Comparison of ENCODE assay signal across 11 mouse cellular contexts in the genomic region with DNA sequence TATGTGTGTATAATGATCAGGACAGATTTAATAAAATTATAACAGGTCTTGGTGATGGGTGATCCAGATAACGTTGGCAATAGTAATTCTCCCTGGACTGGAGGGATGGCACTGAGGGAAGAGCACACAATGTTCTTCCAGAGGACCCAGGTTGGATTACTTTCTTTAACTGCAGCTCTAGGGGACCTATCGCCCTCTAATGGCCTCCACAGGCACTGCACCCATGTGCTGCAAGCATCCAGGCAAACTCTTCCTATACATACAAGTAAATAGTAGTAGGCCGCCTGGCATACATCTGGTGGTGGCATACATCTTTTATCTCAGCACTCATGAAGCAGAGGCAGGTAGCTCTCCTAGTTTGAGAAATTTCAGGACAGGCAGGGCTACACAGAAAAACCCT. TPM values are rescaled to one million over a fixed set of nuclear protein-coding genes. Genes with fewer than 3 reads are reported as not detected.
A peak's percentile ranks its signal among the peaks of the same experiment; 100 is the strongest.
DNase-seq lines count a peak whose midpoint lies in the region; ATAC-seq and TF ChIP-seq lines count a peak whose summit lies in the region.
"Had no signal": no experiment of that assay in that cellular context is flagged by ENCODE, and none has a peak within 500 bp of the region (broad histone marks: within the 10 kb centered on the region; RNA-seq: fewer than 3 reads in every experiment).

No protein-coding gene starts in this region.

- no peak for TF ChIP-seq EP300 in heart, adult 2 months (IDR thresholded peaks at IDR 0.05; ENCODE audit: insufficient read depth, low read depth, low read length)

- H3K9ac ChIP-seq in heart, adult 2 months (ENCODE audit: low read depth, low read length): no peak overlapping the region
- H3K9ac ChIP-seq in hindbrain, embryonic 16.5 days (ENCODE audit: low read depth, low read length): no peak overlapping the region
- H3K9ac ChIP-seq: embryonic facial prominence, embryonic 12.5 days had no signal

- no peaks in the 10 kb centered on the region for H3K4me1 ChIP-seq in heart, adult 2 months (ENCODE audit: control insufficient read depth, insufficient read depth, low read length)
- no peaks in the 10 kb centered on the region for H3K4me1 ChIP-seq in spleen, adult 2 months (ENCODE audit: control insufficient read depth, insufficient read depth, insufficient read length)
- H3K4me1 ChIP-seq in embryonic facial prominence, embryonic 10.5 days: no peaks in the 10 kb centered on the region
- H3K4me1 ChIP-seq in hindbrain, embryonic 16.5 days (ENCODE audit: control insufficient read depth, insufficient read depth, low read depth, low read length): no peaks in the 10 kb centered on the region
- H3K4me1 ChIP-seq: embryonic facial prominence, embryonic 12.5 days had no signal

- no peak overlapping the region for H3K27ac ChIP-seq in heart, adult 2 months
- H3K27ac ChIP-seq in spleen, adult 2 months (ENCODE audit: insufficient read depth, low read length): no peak overlapping the region
- no peak overlapping the region for H3K27ac ChIP-seq in embryonic facial prominence, embryonic 10.5 days (replicated peaks)
- H3K27ac ChIP-seq in hindbrain, embryonic 16.5 days (ENCODE audit: low read depth, low read length): no peak overlapping the region
- H3K27ac ChIP-seq: embryonic facial prominence, embryonic 12.5 days; midbrain, embryonic 10.5 days had no signal

- intact Hi-C loops in heart, adult 2 months (cut with DNase I): no loop called here
- intact Hi-C loops in heart, postnatal 36 days (cut with DNase I): loop anchor here (10.0 kb wide), 1 partner anchor 120 kb away; no protein-coding TSS in a partner anchor
- intact Hi-C loops in heart, postnatal 25 days (cut with DNase I): no loop called here

- H3K36me3 ChIP-seq in heart, adult 2 months (ENCODE audit: control insufficient read depth, insufficient read depth, low read length): no peaks in the 10 kb centered on the region
- no peaks in the 10 kb centered on the region; the same call in none of the 2 replicates for H3K36me3 ChIP-seq in spleen, adult 2 months (ENCODE audit: control insufficient read depth, insufficient read depth, low read length)
- peaks cover 35% of the 10 kb centered on the region for H3K36me3 ChIP-seq in embryonic facial prominence, embryonic 10.5 days (replicated peaks)
- H3K36me3 ChIP-seq in hindbrain, embryonic 16.5 days (ENCODE audit: control insufficient read depth, insufficient read depth, low read length): peaks cover 10% of the 10 kb centered on the region

- TF ChIP-seq POLR2A in heart, adult 2 months (IDR thresholded peaks at IDR 0.05; ENCODE audit: insufficient read depth, low read depth, low read length): no peak
- no peak for TF ChIP-seq POLR2A in spleen, adult 2 months (IDR thresholded peaks at IDR 0.05; ENCODE audit: low read depth, low read length)

- no peak overlapping the region for H3K4me3 ChIP-seq in heart, adult 2 months
- no peak overlapping the region for H3K4me3 ChIP-seq in spleen, adult 2 months (ENCODE audit: extremely low read depth, insufficient read depth, insufficient read length)
- H3K4me3 ChIP-seq in embryonic facial prominence, embryonic 10.5 days: no peak overlapping the region
- H3K4me3 ChIP-seq in hindbrain, embryonic 16.5 days (ENCODE audit: low read length): no peak overlapping the region
- H3K4me3 ChIP-seq: embryonic facial prominence, embryonic 12.5 days; midbrain, embryonic 10.5 days had no signal

- no peak for ATAC-seq in hindbrain, embryonic 16.5 days
- ATAC-seq: Patski had no signal

- H3K4me2 ChIP-seq in hindbrain, embryonic 16.5 days (ENCODE audit: low read length): no peak overlapping the region
- H3K4me2 ChIP-seq: embryonic facial prominence, embryonic 12.5 days had no signal

- H3K9me3 ChIP-seq in embryonic facial prominence, embryonic 10.5 days: no peaks in the 10 kb centered on the region
- no peaks in the 10 kb centered on the region; the same call in 1 of the 2 replicates for H3K9me3 ChIP-seq in hindbrain, embryonic 16.5 days (ENCODE audit: control insufficient read depth, low read length)
- H3K9me3 ChIP-seq: embryonic facial prominence, embryonic 12.5 days; midbrain, embryonic 10.5 days had no signal

- WGBS in heart, adult 2 months: 95% methylated on average over 3 of the region's 3 CpGs
- 91% methylated on average over 3 of the region's 3 CpGs for WGBS in spleen, adult 2 months
- 90% methylated on average over 3 of the region's 3 CpGs for WGBS in embryonic facial prominence, embryonic 10.5 days
- WGBS in hindbrain, embryonic 16.5 days: 86% methylated on average over 3 of the region's 3 CpGs

- H3K27me3 ChIP-seq in heart, adult 2 months (ENCODE audit: control insufficient read depth, insufficient read depth, low read length): no peaks in the 10 kb centered on the region
- no peaks in the 10 kb centered on the region for H3K27me3 ChIP-seq in spleen, adult 2 months (ENCODE audit: control insufficient read depth, insufficient read depth, low read length)
- H3K27me3 ChIP-seq in embryonic facial prominence, embryonic 10.5 days (replicated peaks; ENCODE audit: low read depth, poor library complexity, severe bottlenecking): no peaks in the 10 kb centered on the region
- H3K27me3 ChIP-seq in hindbrain, embryonic 16.5 days (replicated peaks; ENCODE audit: control insufficient read depth, insufficient read depth, low read length): no peaks in the 10 kb centered on the region
- H3K27me3 ChIP-seq: embryonic facial prominence, embryonic 12.5 days; Patski had no signal

- peak; percentile 55 for TF ChIP-seq CTCF in heart, adult 2 months (IDR thresholded peaks at IDR 0.05)
- peak; percentile 29; the same call in 1 of the 2 replicates for TF ChIP-seq CTCF in spleen, adult 2 months (IDR thresholded peaks at IDR 0.05; ENCODE audit: extremely low read depth, insufficient read depth, insufficient read length, insufficient replicate concordance)

- no peaks in the 10 kb centered on the region for H3K79me2 ChIP-seq in heart, adult 2 months (replicated peaks; ENCODE audit: control insufficient read depth, insufficient read depth, low read length)

- DNase-seq in heart, adult 2 months: no peak
- no peak for DNase-seq in heart, postnatal 36 days
- no peak for DNase-seq in spleen, adult 2 months (ENCODE audit: low read depth in 1 of 2, low spot score in 2 of 2)
- no peak for DNase-seq in spleen, postnatal 36 days (ENCODE audit: low spot score in 2 of 2)
- peak; percentile 20 for DNase-seq in embryonic facial prominence, embryonic 10.5 days (ENCODE audit: low spot score)
- peak; percentile 12 to 21 for DNase-seq in thymus, postnatal 36 days
- DNase-seq in heart, postnatal 25 days (ENCODE audit: low spot score): no peak

RNA-seq across cellular contexts. Expression of gene Lamtor3, which starts 23.1 kb away (rescaled TPM):
- 100 to 1,000 TPM in 1 of 2 experiments, 10 to 100 TPM in 1; 88.9 to 107 TPM for total RNA-seq in heart, adult 2 months (2021)
- polyA plus RNA-seq in heart, adult 2 months (2012; rRNA removed): 48.7 and 77.2 TPM in 2 replicates
- 10 to 100 TPM; 91.1 to 93.8 TPM for total RNA-seq in heart, postnatal 36 days (2021)
- polyA plus RNA-seq in spleen, adult 2 months (2012; rRNA removed): 14.9 and 15.7 TPM in 2 replicates
- 86.7 and 88.8 TPM in 2 replicates for polyA plus RNA-seq in embryonic facial prominence, embryonic 10.5 days (2016; fragmentation: Nextera tagmentation; extraction: Ambion mirVana)
- total RNA-seq in heart, postnatal 25 days (2021): 10 to 100 TPM; 92.8 to 96.6 TPM
- 132 and 135 TPM in 2 replicates for polyA plus RNA-seq in hindbrain, embryonic 16.5 days (2015; fragmentation: Nextera tagmentation; extraction: Ambion mirVana)

RNA-seq across cellular contexts. Expression of gene Dnajb14, which starts 27.7 kb away (rescaled TPM):
- total RNA-seq in heart, adult 2 months (2021): 10 to 100 TPM; 10.1 to 11.5 TPM
- polyA plus RNA-seq in heart, adult 2 months (2012; rRNA removed): 3.2 and 7.8 TPM in 2 replicates
- total RNA-seq in heart, postnatal 36 days (2021): 1 to 10 TPM; 8.4 to 8.8 TPM
- 1.9 TPM in 2 replicates for polyA plus RNA-seq in spleen, adult 2 months (2012; rRNA removed)
- 7.5 and 7.9 TPM in 2 replicates for polyA plus RNA-seq in embryonic facial prominence, embryonic 10.5 days (2016; fragmentation: Nextera tagmentation; extraction: Ambion mirVana)
- 10 to 100 TPM; 10.7 to 10.8 TPM for total RNA-seq in heart, postnatal 25 days (2021)
- 12.2 and 13.9 TPM in 2 replicates for polyA plus RNA-seq in hindbrain, embryonic 16.5 days (2015; fragmentation: Nextera tagmentation; extraction: Ambion mirVana)

RNA-seq across cellular contexts. Expression of gene H2afz, which starts 30.9 kb away (rescaled TPM):
- 10 to 100 TPM; 53.7 to 53.9 TPM for total RNA-seq in heart, adult 2 months (2021)
- 103 and 154 TPM in 2 replicates for polyA plus RNA-seq in heart, adult 2 months (2012; rRNA removed)
- 10 to 100 TPM; 60.4 to 61.0 TPM for total RNA-seq in heart, postnatal 36 days (2021)
- polyA plus RNA-seq in spleen, adult 2 months (2012; rRNA removed): 452 and 708 TPM in 2 replicates
- polyA plus RNA-seq in embryonic facial prominence, embryonic 10.5 days (2016; fragmentation: Nextera tagmentation; extraction: Ambion mirVana): 3,248 and 3,273 TPM in 2 replicates
- total RNA-seq in heart, postnatal 25 days (2021): 10 to 100 TPM; 58.3 to 61.6 TPM
- 683 and 688 TPM in 2 replicates for polyA plus RNA-seq in hindbrain, embryonic 16.5 days (2015; fragmentation: Nextera tagmentation; extraction: Ambion mirVana)

Comparison
In these comparisons a context has a peak if more than half of its experiments do, and no peak if none do; other contexts are left out.
1. DNase-seq: peak in embryonic facial prominence, embryonic 10.5 days (single experiment) and thymus, postnatal 36 days (2 of 2); none in heart, adult 2 months (0 of 2), heart, postnatal 36 days (0 of 2), spleen, adult 2 months (0 of 2), spleen, postnatal 36 days (0 of 2) and heart, postnatal 25 days (single experiment).